Mouse (Mus musculus): ENCODE results near the gene Lrfn3. TPM values are rescaled to one million over a fixed set of nuclear protein-coding genes. Genes with fewer than 3 reads are reported as not detected.
A peak's percentile ranks its signal among the peaks of the same experiment; 100 is the strongest.

The Lrfn3 gene
- polyA plus RNA-seq, 1 experiment: 7.9 TPM

- no peak for DNase-seq (ENCODE audit: low spot score)
Observed at GRCm38 (mm10) chr7:30314721-30315155, 47.8 kb downstream of the Lrfn3 start, which contains the start of gene Syne4. Gene Syne4 (plus strand): TSS chr7:30314807.

- no peak for DNase-seq (ENCODE audit: low spot score)
Observed at GRCm38 (mm10) chr7:30313666-30314320, 48.8 kb downstream of the Lrfn3 start.

GRCm38 (mm10) chr7:30310136-30310535 lies 52.4 kb downstream of the Lrfn3 start:
- DNase-seq (ENCODE audit: low spot score): no peak

GRCm38 (mm10) chr7:30309395-30310129 lies 53.0 kb downstream of the Lrfn3 start:
- no peak for DNase-seq (ENCODE audit: low spot score)

DNA sequence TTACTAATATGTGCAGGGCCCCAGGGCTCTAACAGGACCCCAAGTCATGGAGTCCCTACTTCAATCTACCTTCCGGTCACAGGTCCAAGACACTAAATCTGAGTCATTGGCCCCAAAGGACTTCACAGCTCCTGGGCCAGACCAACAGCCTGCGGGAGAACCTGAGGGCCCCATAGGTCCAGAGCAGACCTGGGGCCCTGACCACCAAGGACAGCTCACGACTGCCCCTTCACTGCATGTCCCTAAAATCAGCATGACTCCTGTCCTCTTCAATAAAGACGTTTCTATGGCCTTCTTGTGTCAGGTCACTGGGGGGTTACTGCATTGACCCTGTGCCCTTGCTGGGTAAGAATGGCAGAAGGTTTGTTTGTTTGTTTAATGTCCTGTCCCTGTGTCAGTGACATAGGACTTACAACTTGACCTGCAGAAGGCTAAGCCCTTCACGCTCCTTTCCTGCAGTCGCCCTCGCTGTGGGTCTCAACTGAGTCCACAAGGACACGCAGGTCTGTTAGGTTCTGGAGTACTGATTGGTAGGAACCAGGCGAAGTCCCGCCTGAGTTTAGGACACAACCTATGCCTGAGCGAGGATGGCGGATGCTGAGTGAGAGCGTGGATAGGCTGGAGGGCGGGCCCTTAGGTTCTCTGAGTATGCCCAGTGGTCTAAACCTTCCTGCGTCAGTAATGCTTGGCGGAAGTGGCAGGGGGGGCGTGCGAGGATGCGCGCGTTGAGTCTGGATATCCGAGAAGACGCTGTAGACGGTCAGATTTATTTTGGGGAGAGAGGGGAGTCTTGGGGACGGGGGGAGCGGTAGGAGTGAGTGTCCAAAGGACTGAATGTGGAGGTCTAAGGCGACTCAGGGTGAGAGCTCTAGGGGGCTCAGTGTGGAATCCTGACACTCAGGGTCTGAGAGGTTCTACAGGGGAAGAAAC lies 54.2 kb downstream of the Lrfn3 start, which contains the start of gene Alkbh6:
Gene Alkbh6, plus strand, starts transcription at position 642 of the 930 bp plus-strand sequence.
- peak; percentile 70 for DNase-seq (ENCODE audit: low spot score)

DNA sequence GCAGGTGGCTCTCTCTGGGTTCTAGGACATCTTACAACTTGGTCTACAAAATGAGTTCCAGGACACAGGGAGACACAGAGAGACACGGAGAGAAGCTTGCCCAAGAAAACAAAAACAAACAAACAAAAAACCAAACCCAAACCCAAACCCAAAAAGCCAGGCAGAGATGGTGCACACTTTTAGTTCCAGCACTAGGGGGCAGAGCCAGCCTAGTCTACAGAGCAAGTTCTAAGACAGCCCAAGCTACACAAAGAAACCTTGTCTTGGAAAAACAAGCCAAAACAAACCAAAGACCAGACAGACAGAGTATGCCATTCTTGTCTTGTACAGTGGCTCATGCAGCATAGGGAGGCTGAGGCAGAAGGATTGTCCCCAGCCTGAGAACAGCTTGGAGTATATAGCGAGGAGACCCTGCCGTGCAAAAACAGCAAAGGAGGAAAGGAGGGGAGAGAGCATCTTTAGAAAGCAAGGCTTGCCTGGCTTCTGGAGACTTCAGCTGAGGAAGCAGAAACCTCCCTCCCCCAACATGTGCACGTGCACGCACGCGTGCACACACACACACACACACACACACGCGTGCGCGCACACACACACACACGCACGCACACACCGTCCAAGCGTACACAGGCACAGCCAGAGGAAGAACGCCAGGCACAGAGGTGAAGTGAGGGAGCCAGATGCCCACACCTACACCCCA lies 56.3 kb downstream of the Lrfn3 start:
- DNase-seq (ENCODE audit: low spot score): no peak

Other genes starting within 250 kb of the Lrfn3 start
- 2.6 and 3.0 TPM in 2 replicates for gene Zfp382, start 240.8 kb downstream of the Lrfn3 start, polyA plus RNA-seq (2012; rRNA removed)
- gene Zfp146, start 193.0 kb downstream of the Lrfn3 start, polyA plus RNA-seq (2012; rRNA removed): 49.8 and 50.1 TPM in 2 replicates
- 16.9 and 19.4 TPM in 2 replicates for gene Cox7a1, start 178.6 kb downstream of the Lrfn3 start, polyA plus RNA-seq (2012; rRNA removed)
- 449 and 545 TPM in 2 replicates for gene Capns1, start 164.0 kb downstream of the Lrfn3 start, polyA plus RNA-seq (2012; rRNA removed)
- gene Polr2i, start 130.8 kb downstream of the Lrfn3 start, polyA plus RNA-seq (2012; rRNA removed): 107 and 140 TPM in 2 replicates
- gene Tbcb, start 130.5 kb downstream of the Lrfn3 start, polyA plus RNA-seq (2012; rRNA removed): 84.3 and 84.5 TPM in 2 replicates
- gene Ovol3, start 127.0 kb downstream of the Lrfn3 start, polyA plus RNA-seq (2012; rRNA removed): 0.31 TPM in 1 of 2 replicates, not detected in the other
- 0.18 and 0.36 TPM in 2 replicates for gene Thap8, start 82.7 kb downstream of the Lrfn3 start, polyA plus RNA-seq (2012; rRNA removed)
- 10.2 and 11.4 TPM in 2 replicates for gene Wdr62, start 82.4 kb downstream of the Lrfn3 start, polyA plus RNA-seq (2012; rRNA removed)
- 23.7 and 47.9 TPM in 2 replicates for gene Clip3, start 71.0 kb downstream of the Lrfn3 start, polyA plus RNA-seq (2012; rRNA removed)
- 68.0 and 80.2 TPM in 2 replicates for gene Alkbh6, start 54.1 kb downstream of the Lrfn3 start, polyA plus RNA-seq (2012; rRNA removed)
- gene Syne4, start 48.0 kb downstream of the Lrfn3 start, polyA plus RNA-seq (2012; rRNA removed): 5.4 and 9.1 TPM in 2 replicates
- gene E130208F15Rik, start 41.0 kb downstream of the Lrfn3 start, polyA plus RNA-seq (2012; rRNA removed): 0.57 and 0.72 TPM in 2 replicates
- gene Sdhaf1, start 38.9 kb downstream of the Lrfn3 start, polyA plus RNA-seq (2012; rRNA removed): 12.8 and 15.4 TPM in 2 replicates
- 85.1 and 117 TPM in 2 replicates for gene Tyrobp, start 51.0 kb upstream of the Lrfn3 start, polyA plus RNA-seq (2012; rRNA removed)
- 3.3 and 3.8 TPM in 2 replicates for gene Hcst, start 57.1 kb upstream of the Lrfn3 start, polyA plus RNA-seq (2012; rRNA removed)
- 1.8 and 2.0 TPM in 2 replicates for gene Nfkbid, start 59.0 kb upstream of the Lrfn3 start, polyA plus RNA-seq (2012; rRNA removed)
- gene Aplp1, start 82.8 kb upstream of the Lrfn3 start, polyA plus RNA-seq (2012; rRNA removed): 4.2 and 4.5 TPM in 2 replicates
- gene Kirrel2, start 94.9 kb upstream of the Lrfn3 start, polyA plus RNA-seq (2012; rRNA removed): not detected in 2 replicates
- gene Nphs1, start 95.5 kb upstream of the Lrfn3 start, polyA plus RNA-seq (2012; rRNA removed): not detected in 2 replicates
- not detected in 2 replicates for gene Prodh2, start 130.8 kb upstream of the Lrfn3 start, polyA plus RNA-seq (2012; rRNA removed)
- 6.9 and 7.7 TPM in 2 replicates for gene Arhgap33, start 172.3 kb upstream of the Lrfn3 start, polyA plus RNA-seq (2012; rRNA removed)
- 342 and 444 TPM in 2 replicates for gene Hspb6, start 189.4 kb upstream of the Lrfn3 start, polyA plus RNA-seq (2012; rRNA removed)
- gene Proser3, start 189.5 kb upstream of the Lrfn3 start, polyA plus RNA-seq (2012; rRNA removed): 11.0 and 12.0 TPM in 2 replicates
- 33.8 and 36.5 TPM in 2 replicates for gene Lin37, start 197.1 kb upstream of the Lrfn3 start, polyA plus RNA-seq (2012; rRNA removed)
- 69.1 and 74.1 TPM in 2 replicates for gene U2af1l4, start 200.5 kb upstream of the Lrfn3 start, polyA plus RNA-seq (2012; rRNA removed)
- 2.8 and 5.1 TPM in 2 replicates for gene Gm49396, start 200.6 kb upstream of the Lrfn3 start, polyA plus RNA-seq (2012; rRNA removed)
- 151 and 174 TPM in 2 replicates for gene Psenen, start 200.9 kb upstream of the Lrfn3 start, polyA plus RNA-seq (2012; rRNA removed)
- 3.6 and 4.9 TPM in 2 replicates for gene Igflr1, start 202.7 kb upstream of the Lrfn3 start, polyA plus RNA-seq (2012; rRNA removed)
- 38.3 and 40.2 TPM in 2 replicates for gene Kmt2b, start 226.0 kb upstream of the Lrfn3 start, polyA plus RNA-seq (2012; rRNA removed)
- 1.8 and 2.4 TPM in 2 replicates for gene Zbtb32, start 236.1 kb upstream of the Lrfn3 start, polyA plus RNA-seq (2012; rRNA removed)

All from urinary bladder, adult 2 months (tissue).